Mouse (Mus musculus): ENCODE data around the gene Smg9. TPM values are rescaled to one million over a fixed set of nuclear protein-coding genes. Genes with fewer than 3 reads are reported as not detected.

Smg9 gene
- polyA plus RNA-seq, 3 experiments from 2014 or later, result 22.7 to 26.1 (median 23.6) TPM

DNA sequence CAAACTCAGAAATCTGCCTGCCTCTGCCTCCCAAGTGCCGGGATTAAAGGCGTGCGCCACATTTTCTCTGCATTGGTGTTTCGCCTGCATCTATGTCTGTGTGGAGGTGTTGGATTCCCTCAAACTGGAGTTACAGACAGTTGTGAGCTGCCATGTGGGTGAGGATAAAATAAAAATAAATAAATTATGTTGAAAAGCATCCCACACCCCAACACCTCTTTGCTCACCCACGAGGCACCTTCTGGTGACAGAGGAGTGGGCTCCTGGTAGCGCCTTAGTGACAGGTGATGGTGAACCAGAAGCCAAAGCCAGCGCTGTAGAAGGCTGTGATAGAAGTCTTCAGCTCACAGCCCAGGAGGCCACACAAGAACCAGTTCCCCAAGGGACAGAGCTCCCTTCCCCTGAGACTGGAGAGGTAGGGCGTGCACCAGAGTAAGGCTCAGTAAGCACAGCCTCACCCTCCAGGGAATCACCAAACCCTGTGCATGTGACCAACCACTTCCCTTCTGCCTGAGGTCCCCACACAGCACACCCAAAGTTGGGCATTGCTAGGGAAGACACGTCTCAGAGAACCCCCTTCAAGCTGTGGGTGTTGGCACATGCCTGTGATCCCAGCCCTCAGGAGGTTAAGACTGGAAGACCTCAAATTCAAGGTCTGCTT is 46.0 kb downstream of the Smg9 start:
- ATAC-seq, result peak; percentile 30

DNA sequence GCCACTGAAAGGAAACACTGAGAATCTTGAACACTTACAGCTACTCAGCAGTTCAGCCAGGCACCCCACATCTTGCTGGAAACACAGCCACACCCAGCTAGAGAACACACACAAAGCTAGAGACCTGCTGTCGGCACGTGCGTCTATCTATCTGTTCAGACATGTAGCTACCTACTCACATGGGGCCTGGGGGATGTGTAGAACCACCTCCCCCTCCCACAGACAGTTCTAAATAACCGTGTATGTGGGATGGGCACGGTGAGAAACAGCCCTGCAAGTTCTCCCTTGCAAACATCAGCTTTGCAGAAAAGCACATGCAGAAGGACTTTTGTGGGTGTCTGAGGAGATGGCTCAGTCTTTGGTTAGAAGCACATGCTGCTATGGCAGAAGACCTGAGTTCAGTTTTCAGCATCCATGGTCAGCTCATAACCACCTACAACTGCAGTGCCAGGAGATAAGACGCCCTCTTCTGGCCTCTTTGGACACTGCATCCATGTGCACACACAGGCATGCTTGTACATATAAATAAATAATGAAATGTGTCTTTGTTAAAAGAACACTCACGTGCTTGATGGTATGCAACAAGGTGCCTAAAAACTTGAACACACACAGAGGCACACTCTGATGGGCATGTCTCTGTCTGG is 47.4 kb downstream of the Smg9 start:
- ATAC-seq, result no peak

DNA sequence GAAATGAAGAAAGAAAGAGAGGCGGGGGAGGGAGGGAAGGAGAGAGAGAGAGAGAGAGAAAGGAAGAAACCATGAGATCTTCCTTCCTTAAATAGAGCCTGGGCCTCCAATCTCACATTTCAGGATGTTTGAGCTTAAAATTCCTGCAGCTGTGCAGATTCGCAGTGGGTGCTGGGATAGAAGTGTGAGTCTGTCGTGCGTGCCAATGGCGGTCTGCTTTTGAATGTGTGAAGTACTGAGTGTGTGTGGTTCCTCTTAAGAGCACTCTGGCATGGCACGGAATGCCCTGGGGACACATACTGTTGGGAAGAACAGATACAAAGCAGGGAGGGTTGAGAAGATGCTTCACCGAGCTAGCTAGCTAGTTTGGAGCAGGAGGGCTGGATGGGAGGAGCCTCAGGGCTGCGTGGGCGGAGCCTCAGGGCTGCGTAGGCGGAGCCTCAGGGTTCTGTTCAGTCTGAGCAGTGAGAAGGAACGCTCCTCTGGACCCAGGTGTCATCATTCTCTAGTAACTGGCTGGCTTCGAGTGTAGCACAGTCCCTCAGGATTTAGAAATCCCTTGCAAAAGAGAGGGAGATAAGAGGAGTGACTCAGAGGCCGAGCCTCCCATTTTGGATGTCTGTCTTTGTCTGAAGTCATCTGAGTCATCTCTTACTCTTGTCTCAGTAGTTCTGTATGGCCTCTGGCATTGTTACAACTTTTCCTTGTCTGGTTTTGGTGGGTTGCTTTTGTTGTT is 49.5 kb downstream of the Smg9 start:
- ATAC-seq, result no peak

DNA sequence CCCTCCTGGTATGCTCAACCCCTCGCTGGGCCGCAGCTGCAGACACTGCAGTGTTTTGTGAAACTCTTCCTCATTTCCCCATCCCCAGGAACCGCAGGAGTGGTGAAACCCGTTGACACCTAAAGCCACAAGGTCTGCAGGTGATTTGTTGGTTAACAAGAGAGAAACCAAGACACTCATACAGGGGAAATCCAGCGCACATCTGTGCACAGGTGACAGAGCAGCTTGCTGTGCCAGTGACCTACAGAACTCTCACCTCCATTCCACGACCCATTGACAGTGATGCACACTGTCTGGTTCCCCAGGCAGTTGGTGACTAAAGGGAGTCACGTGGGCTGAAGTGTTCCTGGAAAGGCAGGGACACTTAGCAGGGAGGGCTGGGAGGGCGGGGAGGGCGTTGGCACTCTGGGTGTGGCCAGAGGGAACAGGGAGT is 51.2 kb downstream of the Smg9 start:
- no peak for ATAC-seq

DNA sequence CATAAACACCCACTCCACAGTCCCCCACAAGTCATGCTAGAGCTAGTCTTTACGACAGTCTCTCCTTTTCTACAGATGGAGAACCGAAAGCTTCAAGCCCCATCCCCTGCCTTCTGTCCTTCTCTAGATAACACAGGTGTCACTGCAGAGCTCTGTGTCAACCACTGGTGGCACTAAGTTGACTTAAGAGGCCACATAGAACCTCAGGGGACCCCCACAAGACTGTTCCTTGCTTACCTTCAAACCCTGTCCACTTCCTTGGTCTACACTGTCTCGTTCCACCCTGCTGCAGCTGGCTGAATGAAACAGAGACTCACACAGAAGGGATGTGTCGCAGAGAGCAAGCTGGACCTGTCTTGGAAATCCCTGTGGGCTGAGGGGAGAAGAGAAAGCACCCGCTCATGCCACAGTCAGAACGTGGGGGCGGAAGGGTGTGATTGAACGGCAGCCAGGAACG is 52.5 kb downstream of the Smg9 start, which contains the start of gene Irgc1:
Gene Irgc1, minus strand, starts transcription at position 443 of the 457 bp plus-strand sequence.
- ATAC-seq, result peak; percentile 70

DNA sequence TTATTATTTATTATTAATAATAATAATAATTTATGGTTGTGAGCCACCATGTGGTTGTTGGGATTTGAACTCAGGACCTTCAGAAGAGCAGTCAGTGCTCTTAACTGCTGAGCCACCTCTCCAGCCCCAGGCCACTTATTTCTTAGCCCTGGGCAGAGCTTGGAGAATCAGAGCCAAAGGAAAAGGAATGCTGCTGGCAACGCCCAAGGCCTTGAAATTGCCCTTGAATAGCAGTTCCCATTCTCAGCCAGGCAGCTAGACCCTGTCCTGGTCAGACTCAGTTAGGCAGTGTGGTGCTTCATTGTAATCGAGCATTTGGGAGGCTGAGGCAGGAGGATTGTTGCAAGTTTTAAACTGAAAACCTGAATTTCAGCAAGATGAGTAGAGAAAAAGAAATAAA is 54.8 kb downstream of the Smg9 start:
- ATAC-seq, result no peak

DNA sequence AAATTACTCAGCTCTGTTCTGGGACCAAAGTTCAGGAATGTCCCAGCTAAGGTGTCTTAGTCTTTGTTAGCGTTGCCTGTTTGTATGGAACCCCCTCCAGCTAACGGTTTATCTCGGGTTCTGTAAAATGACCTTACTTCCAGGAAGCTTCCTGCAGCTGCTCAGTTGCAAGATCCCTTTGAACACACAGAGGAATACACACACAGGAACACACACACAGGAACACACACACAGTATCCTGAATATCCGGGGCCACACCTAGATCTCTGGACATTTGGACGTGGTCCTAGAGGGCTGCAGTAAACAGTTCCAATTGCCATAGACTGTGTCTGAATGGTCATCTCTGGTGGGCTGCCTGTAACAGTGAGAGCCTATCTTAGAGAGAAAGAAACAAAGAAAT is 56.3 kb downstream of the Smg9 start:
- ATAC-seq, result no peak

DNA sequence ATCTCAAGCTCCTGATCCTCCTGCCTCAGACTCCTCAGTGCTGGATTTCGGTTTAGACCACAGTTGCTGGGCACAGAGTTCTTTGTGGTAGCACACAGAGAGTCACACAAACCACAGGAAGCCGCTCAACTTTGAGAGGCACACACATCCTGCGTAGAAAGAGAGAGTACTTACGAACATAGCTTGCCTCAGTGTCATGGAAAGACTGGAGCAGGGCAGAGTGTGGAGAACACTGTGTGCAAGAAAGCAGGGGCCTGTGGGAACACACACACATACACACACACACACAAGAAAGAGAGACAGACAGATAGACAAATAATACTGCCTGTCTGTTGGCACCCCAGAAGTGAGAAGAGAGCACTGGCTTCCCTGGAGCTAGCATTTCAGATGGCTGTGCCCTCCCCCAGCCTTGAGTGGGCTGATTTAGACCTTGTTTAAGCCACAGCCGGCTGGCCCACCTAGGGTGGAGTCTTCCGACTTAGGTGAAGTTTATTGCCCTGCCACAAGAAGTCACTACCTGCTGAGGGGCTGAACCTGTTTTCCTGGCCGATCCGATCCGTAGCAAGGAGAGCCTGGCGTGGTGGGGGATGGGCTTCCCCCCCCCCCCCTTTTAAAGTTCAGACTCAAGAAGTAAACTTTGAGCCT is 58.4 kb downstream of the Smg9 start:
- peak; percentile 99 for ATAC-seq

DNA sequence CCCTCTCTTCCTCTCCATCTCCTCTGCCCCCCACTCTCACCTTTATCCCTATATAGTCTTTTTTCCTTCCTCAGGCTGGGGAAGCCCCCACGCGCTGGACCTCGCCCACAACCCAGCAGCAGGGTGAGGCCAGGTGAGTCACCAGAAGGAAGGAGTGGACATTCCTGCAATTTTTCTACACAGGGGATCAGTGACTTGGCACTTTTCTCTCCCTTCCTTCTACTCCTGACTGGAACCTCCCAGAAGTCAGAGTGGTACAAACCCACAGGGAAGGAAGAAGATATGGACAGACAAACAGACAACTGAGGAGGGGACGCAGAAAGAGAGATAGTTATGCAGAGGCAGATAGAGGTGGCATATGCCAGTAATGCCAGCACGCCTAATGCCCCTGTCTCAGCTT is 60.0 kb downstream of the Smg9 start:
- ATAC-seq, result no peak

DNA sequence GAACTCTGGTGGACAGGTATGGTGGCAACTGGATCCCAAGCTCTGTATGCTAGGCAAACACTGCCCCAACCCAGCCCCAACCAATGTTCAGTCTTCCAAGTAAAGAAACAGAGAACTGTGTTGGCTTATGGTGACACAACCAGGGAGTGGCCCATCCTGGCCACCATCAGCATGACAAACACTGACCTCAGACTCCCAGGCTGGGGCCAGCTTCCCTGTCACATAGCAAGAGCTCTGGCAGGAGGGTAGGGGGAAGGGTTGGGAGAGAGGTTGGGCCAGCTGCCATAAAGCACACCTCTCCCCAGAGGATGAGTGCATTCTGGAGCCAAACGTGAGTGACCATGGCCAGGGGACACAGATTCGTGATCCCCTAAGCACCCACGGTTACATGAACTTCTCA is 60.4 kb downstream of the Smg9 start:
- no peak for ATAC-seq

DNA sequence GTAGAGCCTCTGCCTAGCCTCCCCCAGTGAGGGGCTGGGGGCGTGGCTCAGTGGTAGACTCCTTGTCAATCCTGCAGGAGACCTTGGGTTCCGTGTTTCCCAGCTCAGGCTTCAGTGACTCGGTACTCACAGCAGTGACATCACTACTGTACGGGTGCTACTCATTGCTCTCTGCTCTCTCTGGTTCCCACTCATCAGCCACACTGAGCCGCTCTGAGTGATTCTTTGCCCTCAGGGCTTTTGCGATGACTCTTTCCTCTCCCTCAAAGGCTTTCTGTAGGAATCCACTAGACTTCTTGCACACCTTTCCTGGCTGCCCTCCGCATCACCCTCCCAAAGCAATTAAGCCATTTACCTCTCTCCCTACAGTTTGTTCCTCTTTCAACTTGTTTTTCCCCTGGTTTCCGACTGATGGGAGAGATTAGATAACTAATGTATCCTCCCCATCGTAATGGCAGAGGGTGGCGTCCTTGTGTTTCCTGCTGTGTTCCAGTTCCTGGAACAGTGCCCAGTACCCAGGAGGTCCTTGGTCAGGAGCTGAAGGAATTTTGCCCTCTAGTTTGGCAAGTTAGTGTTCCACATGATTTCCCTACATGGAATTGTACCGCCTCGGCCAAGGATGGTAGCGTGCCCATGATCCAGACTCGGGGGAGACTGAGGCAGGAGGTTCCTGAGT is 62.1 kb downstream of the Smg9 start:
- no peak for ATAC-seq

DNA sequence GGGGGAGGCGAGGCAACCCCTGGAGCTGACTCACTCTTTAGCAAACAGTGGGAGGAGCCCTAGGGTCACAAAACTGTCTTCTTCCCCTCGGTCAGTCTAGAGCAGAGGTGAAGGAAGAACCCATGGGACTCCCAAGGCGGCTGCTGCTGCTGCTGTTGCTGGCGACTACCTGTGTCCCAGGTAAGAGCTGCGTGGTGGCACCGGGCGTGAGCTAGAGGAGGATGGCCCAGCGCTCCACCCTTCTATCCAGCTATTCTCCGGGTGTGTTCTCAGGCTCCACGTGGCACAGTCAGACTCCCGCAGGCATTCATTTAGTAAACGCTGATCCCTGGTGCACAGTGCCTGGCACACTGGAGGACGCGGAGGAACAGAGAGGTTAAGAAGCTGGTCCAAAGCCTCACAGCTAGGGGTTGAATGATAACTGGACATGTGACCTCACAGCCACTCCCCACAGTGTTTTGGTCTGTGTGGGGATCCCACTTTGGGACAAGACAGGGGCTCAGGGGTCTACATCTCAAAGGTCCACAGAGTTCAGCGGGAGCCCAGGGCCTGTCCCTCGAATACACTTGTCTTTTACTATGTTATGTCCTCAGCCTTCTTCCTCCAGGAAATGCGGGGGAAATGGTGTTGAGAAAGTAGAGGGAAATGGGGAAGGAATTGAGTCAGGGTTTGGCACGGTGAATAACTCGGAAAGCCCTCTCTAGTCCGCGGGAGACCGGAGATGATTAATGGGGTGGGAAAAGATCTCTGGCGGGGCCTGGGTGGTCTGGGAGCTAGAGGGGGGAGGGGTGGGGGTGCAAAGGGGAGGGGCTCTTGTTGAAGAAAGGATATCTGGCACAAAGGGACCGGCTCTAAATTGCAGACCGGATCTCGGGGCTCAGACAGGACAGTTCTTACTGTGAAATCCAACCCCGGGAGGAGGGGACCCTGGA is 63.2 kb downstream of the Smg9 start, which contains the start of gene Plaur:
Gene Plaur, plus strand, starts transcription at position 97 of the 932 bp plus-strand sequence.
- no peak for ATAC-seq

DNA sequence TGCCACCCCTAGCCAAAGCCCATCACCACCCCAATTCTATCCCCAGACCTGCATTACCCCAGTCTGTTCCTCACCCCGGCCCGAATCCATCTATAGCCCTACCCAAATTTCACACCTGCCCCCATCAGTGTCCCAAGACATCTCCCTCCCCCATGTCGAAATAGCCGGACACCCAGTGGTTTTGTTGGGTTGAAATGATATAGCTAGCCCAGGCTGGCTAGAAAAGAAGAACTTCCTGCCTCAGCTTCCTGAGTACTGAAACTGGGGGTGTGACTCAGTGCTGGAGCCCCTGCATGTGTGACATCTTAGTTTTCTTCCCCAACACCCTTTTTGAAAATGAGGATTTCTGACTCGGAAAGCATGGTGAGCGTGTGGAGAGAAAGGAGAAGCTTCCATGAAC is 67.4 kb downstream of the Smg9 start:
- ATAC-seq, result no peak

DNA sequence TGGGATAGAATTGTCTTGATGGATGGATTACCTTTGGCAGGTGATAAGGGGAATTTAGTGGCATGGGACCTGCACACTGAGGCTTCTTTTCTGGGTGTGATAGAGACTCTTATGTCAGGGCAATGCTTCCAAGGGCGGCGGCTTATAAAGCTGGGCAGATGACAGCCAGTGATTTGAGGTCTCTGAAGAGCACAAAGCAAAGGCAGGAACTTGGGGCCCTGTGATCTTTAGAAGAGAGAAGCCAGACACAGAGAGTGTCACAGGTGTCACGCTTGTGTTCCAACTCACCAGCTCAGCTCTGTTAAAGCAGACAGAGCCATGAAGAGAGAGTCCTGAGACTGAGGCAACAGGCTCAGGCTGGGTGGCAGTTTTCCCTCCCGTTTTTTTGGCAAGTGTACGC is 68.5 kb downstream of the Smg9 start:
- ATAC-seq, result peak; percentile 35

DNA sequence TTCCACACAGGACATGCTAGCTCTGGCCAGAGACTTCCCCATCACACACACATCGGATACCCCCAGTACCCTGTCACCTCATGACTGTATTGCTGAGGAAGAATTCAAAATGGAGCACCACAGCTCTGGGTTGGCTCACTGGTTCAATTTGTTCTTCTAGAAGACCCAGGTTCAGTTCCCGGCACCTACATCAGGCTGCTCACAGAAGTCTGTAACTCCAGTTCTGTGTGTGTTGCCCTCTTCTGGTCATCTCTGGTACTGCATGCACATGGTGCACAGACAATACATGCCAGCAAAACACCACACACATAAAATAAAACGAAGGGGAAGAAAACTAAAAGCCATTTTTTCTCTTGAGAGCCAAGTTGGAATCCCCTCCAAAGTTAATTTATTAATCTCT is 69.7 kb downstream of the Smg9 start:
- no peak for ATAC-seq

DNA sequence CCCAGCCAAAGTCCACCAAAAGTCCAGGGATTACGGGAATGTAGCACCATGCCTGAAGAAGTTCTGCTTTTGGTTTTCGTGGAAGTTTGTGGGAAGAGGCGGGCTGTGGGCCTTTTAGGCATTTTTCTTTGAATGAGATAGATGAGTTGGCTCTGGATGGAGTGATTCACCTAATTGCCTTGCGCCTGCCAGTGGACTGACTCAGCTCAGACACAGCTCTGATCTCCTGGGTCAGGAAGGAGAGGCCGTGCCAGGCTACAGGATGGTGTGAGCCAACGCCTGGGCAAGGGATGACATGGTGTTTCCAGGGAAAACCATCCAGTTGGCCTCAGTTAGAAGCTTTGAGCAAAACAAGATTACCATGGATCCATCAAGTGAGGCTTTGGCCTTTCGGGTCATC is 70.9 kb downstream of the Smg9 start:
- no peak for ATAC-seq

Other genes with a start within 250 kb of the Smg9 start
- gene Zfp114, start 224.6 kb upstream of the Smg9 start, polyA plus RNA-seq (2017; shearing (Covaris generic)), result 1 to 10 TPM in 2 of 3 experiments, under 1 TPM in 1; 0.75 to 2.1 (median 1.2) TPM
- gene Zfp111, start 188.2 kb upstream of the Smg9 start, polyA plus RNA-seq (2017; shearing (Covaris generic)), result 1 to 10 TPM; 1.2 to 1.3 (median 1.3) TPM
- 1 to 10 TPM; 1.4 to 2.3 (median 1.8) TPM for gene Zfp109, start 162.1 kb upstream of the Smg9 start, polyA plus RNA-seq (2017; shearing (Covaris generic))
- under 1 TPM in 1 of 3 experiments, not detected in 2; 0.29 TPM for gene Zfp108, start 144.8 kb upstream of the Smg9 start, polyA plus RNA-seq (2017; shearing (Covaris generic))
- gene Zfp93, start 129.2 kb upstream of the Smg9 start, polyA plus RNA-seq (2017; shearing (Covaris generic)), result 1 to 10 TPM; 2.1 to 2.3 (median 2.2) TPM
- gene Zfp61, start 98.4 kb upstream of the Smg9 start, polyA plus RNA-seq (2017; shearing (Covaris generic)), result 10 to 100 TPM; 10.4 to 20.6 (median 19.0) TPM
- gene Zfp94, start 83.0 kb upstream of the Smg9 start, polyA plus RNA-seq (2017; shearing (Covaris generic)), result 10 to 100 TPM in 2 of 3 experiments, 1 to 10 TPM in 1; 6.6 to 13.0 (median 12.6) TPM
- gene Tescl, start 65.7 kb upstream of the Smg9 start, polyA plus RNA-seq (2017; shearing (Covaris generic)), result not detected
- not detected for gene Lypd5, start 50.4 kb upstream of the Smg9 start, polyA plus RNA-seq (2017; shearing (Covaris generic))
- gene Kcnn4, start 29.4 kb upstream of the Smg9 start, polyA plus RNA-seq (2017; shearing (Covaris generic)), result 100 to 1,000 TPM in 2 of 3 experiments, 10 to 100 TPM in 1; 79.1 to 131 (median 126) TPM
- gene Irgc1, start 52.7 kb downstream of the Smg9 start, polyA plus RNA-seq (2017; shearing (Covaris generic)), result not detected
- 1 to 10 TPM in 2 of 3 experiments, under 1 TPM in 1; 0.62 to 1.6 (median 1.5) TPM for gene Plaur, start 62.9 kb downstream of the Smg9 start, polyA plus RNA-seq (2017; shearing (Covaris generic))
- gene Cadm4, start 82.4 kb downstream of the Smg9 start, polyA plus RNA-seq (2017; shearing (Covaris generic)), result not detected
- under 1 TPM in 1 of 3 experiments, not detected in 2; 0.33 TPM for gene Zfp428, start 107.4 kb downstream of the Smg9 start, polyA plus RNA-seq (2017; shearing (Covaris generic))
- gene AC161166.1, start 112.8 kb downstream of the Smg9 start, polyA plus RNA-seq (2017; shearing (Covaris generic)), result not detected
- gene Irgq, start 131.1 kb downstream of the Smg9 start, polyA plus RNA-seq (2017; shearing (Covaris generic)), result 1 to 10 TPM in 2 of 3 experiments, under 1 TPM in 1; 0.79 to 1.2 (median 1.0) TPM
- gene Pinlyp, start 146.5 kb downstream of the Smg9 start, polyA plus RNA-seq (2017; shearing (Covaris generic)), result not detected
- gene Xrcc1, start 146.7 kb downstream of the Smg9 start, polyA plus RNA-seq (2017; shearing (Covaris generic)), result 10 to 100 TPM; 24.2 to 34.4 (median 31.8) TPM
- 10 to 100 TPM; 13.1 to 17.7 (median 17.6) TPM for gene Ethe1, start 187.9 kb downstream of the Smg9 start, polyA plus RNA-seq (2017; shearing (Covaris generic))
- under 1 TPM in 2 of 3 experiments, not detected in 1; 0.13 to 0.20 TPM for gene Zfp575, start 188.0 kb downstream of the Smg9 start, polyA plus RNA-seq (2017; shearing (Covaris generic))
- 1 to 10 TPM in 1 of 3 experiments, under 1 TPM in 2; 0.22 to 1.2 (median 0.31) TPM for gene Phldb3, start 211.1 kb downstream of the Smg9 start, polyA plus RNA-seq (2017; shearing (Covaris generic))
- not detected for gene Lypd3, start 236.9 kb downstream of the Smg9 start, polyA plus RNA-seq (2017; shearing (Covaris generic))

Data from inflammation-experienced regulatory T-cells, adult 6 months (primary cell).